In the genomic region with DNA sequence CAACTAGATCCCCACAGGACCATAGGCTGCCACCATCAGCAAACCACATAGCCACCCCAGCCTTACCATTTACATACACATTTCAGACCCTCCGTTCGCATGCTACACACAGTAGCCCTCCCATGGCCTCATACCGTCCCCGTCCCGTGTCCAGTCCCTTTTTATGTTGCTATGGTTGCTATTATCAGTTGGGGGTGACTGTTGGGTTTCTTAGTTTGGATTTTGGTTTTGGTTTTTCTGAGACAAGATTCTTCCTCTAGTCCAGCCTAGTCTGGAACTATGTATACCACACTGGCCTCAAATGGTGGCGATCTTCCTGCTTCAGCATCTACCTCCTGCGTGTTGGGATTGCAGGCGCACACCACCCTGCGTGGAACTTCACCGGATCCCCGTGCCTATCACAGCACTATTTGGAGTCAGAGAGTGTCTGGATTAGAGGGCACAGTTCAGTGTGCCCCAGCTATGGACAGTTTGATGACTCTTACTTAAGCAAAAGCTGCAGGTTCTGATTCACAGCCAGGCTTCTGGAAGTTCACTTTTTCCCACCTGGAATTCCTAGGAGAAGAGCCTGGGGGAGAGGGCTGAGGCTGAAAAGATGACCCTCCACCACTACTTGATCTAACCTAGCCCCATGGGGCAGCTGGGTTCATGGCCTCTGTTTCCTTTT, we compare ENCODE assay signal across 9 mouse cellular contexts. TPM values are rescaled to one million over a fixed set of nuclear protein-coding genes. Genes with fewer than 3 reads are reported as not detected.
DNase-seq lines count a peak whose midpoint lies in the region; ATAC-seq lines count a peak whose summit lies in the region.
"Had no signal": no experiment of that assay in that cellular context is flagged by ENCODE, and none has a peak within 500 bp of the region (broad histone marks: within the 10 kb centered on the region; RNA-seq: fewer than 3 reads in every experiment).

No protein-coding gene starts in this region.

- H3K9me3 ChIP-seq in kidney, embryonic 16.5 days (ENCODE audit: low read length), result no peaks in the 10 kb centered on the region
- no peaks in the 10 kb centered on the region for H3K9me3 ChIP-seq in hindbrain, embryonic 13.5 days
- H3K9me3 ChIP-seq: neural tube, embryonic 12.5 days had no signal

- H3K27me3 ChIP-seq in kidney, embryonic 16.5 days (ENCODE audit: insufficient read depth, low read length), result peaks cover 97% of the 10 kb centered on the region
- H3K27me3 ChIP-seq in hindbrain, embryonic 13.5 days, result peaks cover 100% of the 10 kb centered on the region

- DNase-seq in cerebellum, postnatal 25 days, result peak; percentile 36 to 39
- no peak for DNase-seq in cerebellum, postnatal 4 days (ENCODE audit: low spot score in 2 of 2)
- no peak for DNase-seq in kidney, adult 9 months
- no peak for DNase-seq in thymus, postnatal 25 days
- DNase-seq in adrenal gland, postnatal 10 days, result no peak

- H3K4me3 ChIP-seq in kidney, embryonic 16.5 days (ENCODE audit: low read length), result peak overlapping the region; percentile 17; the same call in 1 of the 2 replicates
- peak overlapping the region; percentile 7; the same call in 1 of the 2 replicates for H3K4me3 ChIP-seq in brown adipose tissue, adult 24 weeks (ENCODE audit: insufficient read depth, low read depth, low read length)
- no peak overlapping the region for H3K4me3 ChIP-seq in hindbrain, embryonic 13.5 days
- H3K4me3 ChIP-seq: neural tube, embryonic 12.5 days had no signal

- no peak overlapping the region for H3K9ac ChIP-seq in kidney, embryonic 16.5 days (replicated peaks; ENCODE audit: low read length)
- no peak overlapping the region for H3K9ac ChIP-seq in hindbrain, embryonic 13.5 days
- H3K9ac ChIP-seq: neural tube, embryonic 12.5 days had no signal

- peak; percentile 30 for ATAC-seq in kidney, embryonic 16.5 days (ENCODE audit: low FRiP score, low TSS enrichment)
- no peak for ATAC-seq in hindbrain, embryonic 13.5 days (ENCODE audit: low FRiP score)

- peaks cover 36% of the 10 kb centered on the region for H3K4me1 ChIP-seq in kidney, embryonic 16.5 days (ENCODE audit: insufficient read depth, low read length)
- peaks cover 66% of the 10 kb centered on the region for H3K4me1 ChIP-seq in brown adipose tissue, adult 24 weeks (ENCODE audit: control insufficient read depth, insufficient read depth, insufficient read length, low read length)
- H3K4me1 ChIP-seq in hindbrain, embryonic 13.5 days (replicated peaks), result peaks cover 70% of the 10 kb centered on the region

- 16% methylated on average over 11 of the region's 11 CpGs for WGBS in kidney, embryonic 16.5 days
- WGBS in hindbrain, embryonic 13.5 days, result 12% methylated on average over 11 of the region's 11 CpGs

- H3K36me3 ChIP-seq in kidney, embryonic 16.5 days (ENCODE audit: insufficient read depth, low read length), result no peaks in the 10 kb centered on the region
- no peaks in the 10 kb centered on the region for H3K36me3 ChIP-seq in hindbrain, embryonic 13.5 days
- H3K36me3 ChIP-seq: neural tube, embryonic 12.5 days had no signal

- peak overlapping the region; percentile 37 for H3K4me2 ChIP-seq in kidney, embryonic 16.5 days (replicated peaks; ENCODE audit: low read depth, low read length)
- 0 out of 2 replicates have a peak overlapping the region, but pooled peaks have one; percentile 13 for H3K4me2 ChIP-seq in hindbrain, embryonic 13.5 days
- H3K4me2 ChIP-seq: neural tube, embryonic 12.5 days had no signal

- no peak overlapping the region for H3K27ac ChIP-seq in kidney, embryonic 16.5 days (ENCODE audit: low read length)
- H3K27ac ChIP-seq in brown adipose tissue, adult 24 weeks (replicated peaks; ENCODE audit: low read depth, low read length), result peak overlapping the region; percentile 56
- no peak overlapping the region for H3K27ac ChIP-seq in hindbrain, embryonic 13.5 days
- H3K27ac ChIP-seq: neural tube, embryonic 12.5 days had no signal

RNA-seq across cellular contexts. Expression of a gene that starts 13.2 kb away (rescaled TPM):
- 14.8 and 15.9 TPM in 2 replicates for polyA plus RNA-seq in kidney, embryonic 16.5 days (2015; fragmentation: Nextera tagmentation; extraction: Ambion mirVana)
- 74.6 and 78.4 TPM in 2 replicates for polyA plus RNA-seq in brown adipose tissue, adult 24 weeks (2012; ENCODE audit: insufficient read depth, insufficient read length, missing spikeins)
- polyA plus RNA-seq in hindbrain, embryonic 13.5 days (2015; fragmentation: Nextera tagmentation; extraction: Ambion mirVana), result 35.3 and 44.1 TPM in 2 replicates
- 100 to 1,000 TPM; 145 to 200 TPM for total RNA-seq in adrenal gland, postnatal 10 days (2021)

RNA-seq across cellular contexts. Expression of a gene that starts 35.7 kb away (rescaled TPM):
- 6.6 and 9.0 TPM in 2 replicates for polyA plus RNA-seq in kidney, embryonic 16.5 days (2015; fragmentation: Nextera tagmentation; extraction: Ambion mirVana)
- polyA plus RNA-seq in brown adipose tissue, adult 24 weeks (2012; ENCODE audit: insufficient read depth, insufficient read length, missing spikeins), result 7.2 and 9.4 TPM in 2 replicates
- polyA plus RNA-seq in hindbrain, embryonic 13.5 days (2015; fragmentation: Nextera tagmentation; extraction: Ambion mirVana), result 10.8 and 11.5 TPM in 2 replicates
- total RNA-seq in adrenal gland, postnatal 10 days (2021), result 1 to 10 TPM; 5.0 to 6.9 TPM

RNA-seq across cellular contexts. Expression of a gene that starts 44.4 kb away (rescaled TPM):
- 49.7 and 51.6 TPM in 2 replicates for polyA plus RNA-seq in kidney, embryonic 16.5 days (2015; fragmentation: Nextera tagmentation; extraction: Ambion mirVana)
- 32.2 and 37.2 TPM in 2 replicates for polyA plus RNA-seq in brown adipose tissue, adult 24 weeks (2012; ENCODE audit: insufficient read depth, insufficient read length, missing spikeins)
- polyA plus RNA-seq in hindbrain, embryonic 13.5 days (2015; fragmentation: Nextera tagmentation; extraction: Ambion mirVana), result 37.3 and 37.8 TPM in 2 replicates
- 10 to 100 TPM; 39.2 to 40.0 TPM for total RNA-seq in adrenal gland, postnatal 10 days (2021)

RNA-seq across cellular contexts. Expression of a gene that starts 53.5 kb away (rescaled TPM):
- 109 and 114 TPM in 2 replicates for polyA plus RNA-seq in kidney, embryonic 16.5 days (2015; fragmentation: Nextera tagmentation; extraction: Ambion mirVana)
- 73.3 and 79.3 TPM in 2 replicates for polyA plus RNA-seq in brown adipose tissue, adult 24 weeks (2012; ENCODE audit: insufficient read depth, insufficient read length, missing spikeins)
- polyA plus RNA-seq in hindbrain, embryonic 13.5 days (2015; fragmentation: Nextera tagmentation; extraction: Ambion mirVana), result 83.2 and 85.5 TPM in 2 replicates
- total RNA-seq in adrenal gland, postnatal 10 days (2021), result 100 to 1,000 TPM in 1 of 2 experiments, 10 to 100 TPM in 1; 89.4 to 108 TPM

RNA-seq across cellular contexts. Expression of a gene that starts 59.8 kb away (rescaled TPM):
- polyA plus RNA-seq in kidney, embryonic 16.5 days (2015; fragmentation: Nextera tagmentation; extraction: Ambion mirVana), result 1,143 and 1,180 TPM in 2 replicates
- polyA plus RNA-seq in brown adipose tissue, adult 24 weeks (2012; ENCODE audit: insufficient read depth, insufficient read length, missing spikeins), result 211 and 306 TPM in 2 replicates
- 646 and 672 TPM in 2 replicates for polyA plus RNA-seq in hindbrain, embryonic 13.5 days (2015; fragmentation: Nextera tagmentation; extraction: Ambion mirVana)
- 100 to 1,000 TPM; 404 to 492 TPM for total RNA-seq in adrenal gland, postnatal 10 days (2021)

Comparison
In these comparisons a context has a peak if more than half of its experiments do, and no peak if none do; other contexts are left out.
1. DNase-seq: peak in cerebellum, postnatal 25 days (2 of 2); none in cerebellum, postnatal 4 days (0 of 2), kidney, adult 9 months (single experiment), thymus, postnatal 25 days (single experiment) and adrenal gland, postnatal 10 days (single experiment).